Mouse (Mus musculus): ENCODE measurements around the gene Odf3l1. TPM values are rescaled to one million over a fixed set of nuclear protein-coding genes. Genes with fewer than 3 reads are reported as not detected.

Odf3l1 gene
- polyA plus RNA-seq, 1 experiment from 2014 or later: 1.7 TPM

DNA sequence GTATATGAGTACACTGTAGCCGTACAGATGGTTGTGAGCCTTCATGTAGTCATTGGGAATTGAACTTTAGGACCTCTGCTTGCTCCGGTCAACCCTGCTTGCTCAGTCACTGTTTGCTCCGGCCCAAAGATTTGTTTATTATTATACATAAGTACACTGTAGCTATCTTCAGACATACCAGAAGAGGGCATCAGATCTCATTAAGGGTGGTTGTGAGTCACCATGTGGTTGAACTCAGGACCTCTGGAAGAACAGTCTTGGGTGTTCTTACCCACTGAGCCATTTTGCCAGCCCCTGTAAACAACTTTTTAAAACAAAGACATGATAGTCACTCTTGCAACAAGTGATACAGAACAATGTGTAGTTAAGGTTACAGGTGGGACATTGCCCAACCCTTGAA, 32.6 kb downstream of the Odf3l1 start:
- H3K27ac ChIP-seq (replicated peaks; ENCODE audit: low read depth, low read length): no peak overlapping the region
- H3K4me2 ChIP-seq (ENCODE audit: low read depth, low read length): no peak overlapping the region
- H3K27me3 ChIP-seq (replicated peaks; ENCODE audit: control insufficient read depth, insufficient read depth, low read length): no peaks in the 10 kb centered on the region
- no peak for DNase-seq (ENCODE audit: low spot score)
- 0 out of 2 replicates have a peak, but pooled peaks cover 8% of the 10 kb centered on the region for H3K4me1 ChIP-seq (ENCODE audit: control insufficient read depth, insufficient read depth, low read length)
- H3K4me3 ChIP-seq (ENCODE audit: low read depth, low read length): no peak overlapping the region
- WGBS: 91% methylated on average over 3 of the region's 3 CpGs
- no peaks in the 10 kb centered on the region for H3K36me3 ChIP-seq (ENCODE audit: control insufficient read depth, insufficient read depth, low read length)
- H3K9me3 ChIP-seq (ENCODE audit: control insufficient read depth, low read length): no peaks in the 10 kb centered on the region
- ATAC-seq (ENCODE audit: low read depth): no peak
- H3K9ac ChIP-seq (ENCODE audit: low read depth, low read length): no peak overlapping the region

DNA sequence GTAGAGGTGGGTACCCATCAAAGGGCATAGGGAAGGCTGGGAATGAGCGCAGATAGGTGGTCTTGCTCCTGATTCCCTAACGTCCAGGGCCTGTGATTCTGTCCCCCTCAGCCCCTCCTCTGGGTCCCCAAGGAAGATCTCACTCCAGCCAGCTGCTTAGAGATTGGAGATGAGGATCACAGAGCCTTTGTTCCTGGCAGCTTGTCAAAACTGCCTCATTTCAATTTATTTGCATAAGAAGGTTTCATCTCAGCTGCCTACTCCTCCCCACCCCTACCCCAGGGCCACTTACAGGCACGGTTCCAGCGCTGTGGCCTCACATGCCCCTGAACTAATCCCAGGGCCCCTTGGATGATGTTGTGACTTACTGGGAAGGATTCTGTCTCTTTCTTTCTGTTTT, 34.3 kb downstream of the Odf3l1 start:
- WGBS: 16% methylated on average over 4 of the region's 4 CpGs
- no peak for ATAC-seq (ENCODE audit: low read depth)
- peak; percentile 88 for DNase-seq (ENCODE audit: low spot score)

DNA sequence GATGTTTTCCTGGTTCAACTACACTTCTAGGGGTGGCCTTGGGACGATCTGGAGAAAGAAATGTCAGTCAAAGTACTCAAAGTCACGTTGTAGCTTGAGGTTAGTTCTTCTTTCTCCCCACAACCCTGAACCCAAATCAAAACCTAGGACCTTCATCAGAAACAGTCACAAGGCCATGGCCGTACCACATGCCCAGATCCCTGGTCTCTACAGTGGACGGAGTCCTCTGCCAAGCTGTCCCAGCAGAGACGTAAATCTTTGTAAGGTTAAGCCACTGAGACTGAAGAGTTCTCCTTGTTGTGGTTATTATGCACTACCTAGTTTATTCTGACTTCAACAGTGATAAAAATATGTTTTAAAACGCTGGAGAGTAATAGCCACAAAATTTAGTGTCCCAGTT, 35.6 kb downstream of the Odf3l1 start:
- Histone ChIP-seq H3K4me3 (ENCODE audit: low read depth, low read length) (no peak overlapping the region), H3K4me2 (ENCODE audit: low read depth, low read length) (no peak overlapping the region), H3K27me3 (replicated peaks; ENCODE audit: control insufficient read depth, insufficient read depth, low read length) (no peaks in the 10 kb centered on the region), H3K27ac (replicated peaks; ENCODE audit: low read depth, low read length) (no peak overlapping the region), H3K36me3 (ENCODE audit: control insufficient read depth, insufficient read depth, low read length) (no peaks in the 10 kb centered on the region), H3K9me3 (ENCODE audit: control insufficient read depth, low read length) (no peaks in the 10 kb centered on the region), H3K9ac (ENCODE audit: low read depth, low read length) (no peak overlapping the region), H3K4me1 (ENCODE audit: control insufficient read depth, insufficient read depth, low read length) (peaks cover 14% of the 10 kb centered on the region; the same call in 1 of the 2 replicates)
- 80% methylated on average over 6 of the region's 6 CpGs for WGBS
- ATAC-seq (ENCODE audit: low read depth) (no peak), DNase-seq (ENCODE audit: low spot score) (no peak)

More for the DNA sequence above, 34.3 kb downstream of the Odf3l1 start:
- Histone ChIP-seq H3K4me1 (ENCODE audit: control insufficient read depth, insufficient read depth, low read length) (peaks cover 14% of the 10 kb centered on the region; the same call in 1 of the 2 replicates), H3K4me2 (ENCODE audit: low read depth, low read length) (no peak overlapping the region), H3K36me3 (ENCODE audit: control insufficient read depth, insufficient read depth, low read length) (no peaks in the 10 kb centered on the region), H3K9ac (ENCODE audit: low read depth, low read length) (no peak overlapping the region), H3K27me3 (replicated peaks; ENCODE audit: control insufficient read depth, insufficient read depth, low read length) (no peaks in the 10 kb centered on the region), H3K4me3 (ENCODE audit: low read depth, low read length) (no peak overlapping the region), H3K9me3 (ENCODE audit: control insufficient read depth, low read length) (no peaks in the 10 kb centered on the region), H3K27ac (replicated peaks; ENCODE audit: low read depth, low read length) (no peak overlapping the region)

DNA sequence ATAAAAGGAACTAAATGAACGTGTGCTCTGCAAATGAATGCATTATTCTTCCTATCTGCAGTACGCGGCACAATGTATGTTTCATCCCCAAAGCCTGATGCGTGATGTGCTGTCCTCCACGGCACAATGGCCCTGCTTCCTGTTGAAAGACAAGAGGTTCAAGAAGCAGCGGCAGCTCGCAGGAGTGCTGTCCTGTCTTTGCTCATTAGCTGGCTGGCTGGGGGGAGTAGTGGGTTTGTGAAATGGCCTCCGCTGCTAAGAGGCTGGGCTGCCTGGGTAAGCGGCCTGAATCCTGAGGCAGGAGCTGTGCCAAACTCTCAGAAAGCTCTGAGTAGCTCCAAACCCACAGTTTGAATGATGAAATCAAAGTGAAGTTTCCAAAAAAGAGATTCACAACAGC, 36.3 kb downstream of the Odf3l1 start:
- H3K9ac ChIP-seq (ENCODE audit: low read depth, low read length): no peak overlapping the region
- H3K27ac ChIP-seq (replicated peaks; ENCODE audit: low read depth, low read length): no peak overlapping the region
- DNase-seq (ENCODE audit: low spot score) (no peak), ATAC-seq (ENCODE audit: low read depth) (no peak)
- no peaks in the 10 kb centered on the region for H3K27me3 ChIP-seq (replicated peaks; ENCODE audit: control insufficient read depth, insufficient read depth, low read length)
- peaks cover 14% of the 10 kb centered on the region; the same call in 1 of the 2 replicates for H3K4me1 ChIP-seq (ENCODE audit: control insufficient read depth, insufficient read depth, low read length)
- WGBS: 39% methylated on average over 9 of the region's 9 CpGs
- H3K4me3 ChIP-seq (ENCODE audit: low read depth, low read length): no peak overlapping the region
- no peak overlapping the region for H3K4me2 ChIP-seq (ENCODE audit: low read depth, low read length)
- no peaks in the 10 kb centered on the region for H3K36me3 ChIP-seq (ENCODE audit: control insufficient read depth, insufficient read depth, low read length)
- H3K9me3 ChIP-seq (ENCODE audit: control insufficient read depth, low read length): no peaks in the 10 kb centered on the region

DNA sequence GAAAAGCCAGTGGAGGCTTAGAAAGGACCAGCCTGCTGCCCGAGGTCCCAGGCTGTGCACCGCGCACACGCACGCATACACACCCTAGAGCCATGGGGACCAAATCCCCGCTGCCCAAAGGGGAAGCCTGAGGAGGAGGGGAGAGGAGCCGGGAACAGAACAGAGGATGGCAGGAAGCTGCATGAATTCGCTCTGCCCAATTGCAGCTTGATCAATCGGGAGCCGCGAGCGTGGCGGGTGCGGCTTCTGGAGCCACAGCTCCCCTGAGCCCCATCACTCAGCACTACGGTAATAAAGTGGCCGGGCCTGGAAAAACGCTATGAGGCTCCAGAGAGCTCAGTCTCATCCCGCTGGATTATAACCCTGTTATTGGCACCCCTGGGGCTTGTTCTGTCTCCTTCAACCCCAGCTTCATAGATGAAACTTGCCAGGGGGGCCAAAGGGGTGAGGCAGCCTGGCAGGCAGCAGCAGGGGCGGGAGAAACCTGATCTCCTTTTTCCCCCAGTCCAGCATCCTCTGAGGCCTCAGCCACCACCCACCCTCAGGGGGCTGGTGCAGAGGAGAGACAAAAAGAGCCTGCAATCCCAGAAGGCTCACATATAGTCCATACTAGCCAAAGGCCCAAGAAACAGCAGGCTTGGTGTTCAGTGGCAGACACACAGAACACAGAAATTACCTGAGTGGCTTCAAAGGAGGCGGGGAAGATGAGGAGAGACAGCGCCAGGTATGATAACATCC, 38.8 kb downstream of the Odf3l1 start:
- 12% methylated on average over 21 of the region's 21 CpGs for WGBS
- Histone ChIP-seq H3K9me3 (ENCODE audit: control insufficient read depth, low read length) (no peaks in the 10 kb centered on the region), H3K4me1 (ENCODE audit: control insufficient read depth, insufficient read depth, low read length) (peaks cover 14% of the 10 kb centered on the region; the same call in 1 of the 2 replicates), H3K27me3 (replicated peaks; ENCODE audit: control insufficient read depth, insufficient read depth, low read length) (no peaks in the 10 kb centered on the region), H3K4me2 (ENCODE audit: low read depth, low read length) (peak overlapping the region; percentile 49), H3K27ac (replicated peaks; ENCODE audit: low read depth, low read length) (no peak overlapping the region), H3K9ac (ENCODE audit: low read depth, low read length) (peak overlapping the region; percentile 45), H3K36me3 (ENCODE audit: control insufficient read depth, insufficient read depth, low read length) (no peaks in the 10 kb centered on the region), H3K4me3 (ENCODE audit: low read depth, low read length) (peak overlapping the region; percentile 25)
- peak; percentile 71 for ATAC-seq (ENCODE audit: low read depth)
- peak; percentile 55 for DNase-seq (ENCODE audit: low spot score)

DNA sequence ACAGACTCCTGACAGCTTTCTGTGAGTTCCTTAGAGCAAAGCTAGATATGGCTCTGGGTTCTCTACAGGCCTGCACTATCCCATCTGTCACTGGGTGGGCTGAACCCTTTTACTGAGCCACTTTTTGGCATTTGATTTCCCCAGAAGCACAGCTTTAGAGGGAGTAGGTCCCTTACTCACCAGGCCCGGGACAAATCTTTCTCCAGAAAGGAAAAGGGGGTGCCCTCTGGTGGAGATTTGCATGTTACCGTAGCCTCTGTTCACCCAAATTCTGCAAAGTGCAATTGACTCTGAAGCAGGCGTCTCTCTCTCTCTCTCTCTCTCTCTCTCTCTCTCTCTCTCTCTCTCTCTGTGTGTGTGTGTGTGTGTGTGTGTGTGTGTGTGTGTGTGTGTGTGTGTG, 39.6 kb downstream of the Odf3l1 start:
- Histone ChIP-seq H3K4me3 (ENCODE audit: low read depth, low read length) (no peak overlapping the region), H3K36me3 (ENCODE audit: control insufficient read depth, insufficient read depth, low read length) (no peaks in the 10 kb centered on the region), H3K27me3 (replicated peaks; ENCODE audit: control insufficient read depth, insufficient read depth, low read length) (no peaks in the 10 kb centered on the region), H3K4me2 (ENCODE audit: low read depth, low read length) (no peak overlapping the region), H3K9me3 (ENCODE audit: control insufficient read depth, low read length) (no peaks in the 10 kb centered on the region), H3K9ac (ENCODE audit: low read depth, low read length) (no peak overlapping the region), H3K27ac (replicated peaks; ENCODE audit: low read depth, low read length) (no peak overlapping the region), H3K4me1 (ENCODE audit: control insufficient read depth, insufficient read depth, low read length) (peaks cover 7% of the 10 kb centered on the region; the same call in 1 of the 2 replicates)
- WGBS: 7% methylated on average over 3 of the region's 3 CpGs
- DNase-seq (ENCODE audit: low spot score) (peak; percentile 61), ATAC-seq (ENCODE audit: low read depth) (0 out of 2 replicates have a peak, but pooled peaks have one; percentile 15)

DNA sequence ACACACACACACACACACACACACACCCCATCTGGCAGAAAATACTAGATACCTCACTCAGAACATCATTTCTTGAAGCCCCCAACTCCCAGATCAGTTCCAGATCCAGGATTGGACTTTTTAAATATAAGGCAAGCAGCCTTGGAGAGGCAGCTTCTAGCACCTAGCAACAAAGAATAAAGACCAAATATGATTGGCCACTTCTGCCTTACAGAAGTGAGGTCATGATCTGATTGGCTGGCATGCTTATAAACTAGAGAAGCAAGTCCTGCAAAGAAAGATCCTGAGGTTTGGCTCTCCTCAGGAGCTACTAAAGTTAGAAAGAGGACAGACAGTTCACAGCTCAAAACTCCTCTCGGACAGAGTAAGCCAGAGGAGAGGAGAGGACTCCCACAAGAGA, 53.6 kb downstream of the Odf3l1 start:
- no peaks in the 10 kb centered on the region for H3K4me1 ChIP-seq (ENCODE audit: control insufficient read depth, insufficient read depth, low read length)
- H3K27ac ChIP-seq (replicated peaks; ENCODE audit: low read depth, low read length): no peak overlapping the region
- no peaks in the 10 kb centered on the region for H3K27me3 ChIP-seq (replicated peaks; ENCODE audit: control insufficient read depth, insufficient read depth, low read length)
- no peak overlapping the region for H3K4me2 ChIP-seq (ENCODE audit: low read depth, low read length)
- peak; percentile 76 for DNase-seq (ENCODE audit: low spot score)
- H3K4me3 ChIP-seq (ENCODE audit: low read depth, low read length): no peak overlapping the region
- H3K9me3 ChIP-seq (ENCODE audit: control insufficient read depth, low read length): no peaks in the 10 kb centered on the region
- WGBS: 55% methylated on average over 1 of the region's 1 CpGs
- no peak for ATAC-seq (ENCODE audit: low read depth)
- no peaks in the 10 kb centered on the region for H3K36me3 ChIP-seq (ENCODE audit: control insufficient read depth, insufficient read depth, low read length)
- H3K9ac ChIP-seq (ENCODE audit: low read depth, low read length): no peak overlapping the region

DNA sequence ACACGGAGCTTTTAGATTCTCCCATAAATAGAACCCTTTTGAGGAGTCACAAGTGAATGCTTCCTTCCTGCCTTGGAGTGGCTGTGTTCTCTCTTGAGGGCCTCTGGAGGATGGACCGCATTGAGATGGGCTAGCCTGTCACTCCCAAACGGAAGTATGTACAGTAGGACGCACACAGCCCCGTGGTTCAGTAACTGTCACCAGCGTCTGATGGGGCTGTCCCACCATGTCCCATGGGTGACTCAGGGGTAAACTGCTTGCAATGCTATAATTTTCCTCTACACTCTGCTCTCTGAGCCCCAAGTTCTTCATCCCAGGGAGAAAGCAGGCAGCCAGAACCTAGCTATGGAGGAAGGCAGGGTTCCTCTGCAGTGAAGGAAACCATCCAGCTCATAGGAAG, 56.5 kb downstream of the Odf3l1 start:
- H3K4me3 ChIP-seq (ENCODE audit: low read depth, low read length): no peak overlapping the region

DNA sequence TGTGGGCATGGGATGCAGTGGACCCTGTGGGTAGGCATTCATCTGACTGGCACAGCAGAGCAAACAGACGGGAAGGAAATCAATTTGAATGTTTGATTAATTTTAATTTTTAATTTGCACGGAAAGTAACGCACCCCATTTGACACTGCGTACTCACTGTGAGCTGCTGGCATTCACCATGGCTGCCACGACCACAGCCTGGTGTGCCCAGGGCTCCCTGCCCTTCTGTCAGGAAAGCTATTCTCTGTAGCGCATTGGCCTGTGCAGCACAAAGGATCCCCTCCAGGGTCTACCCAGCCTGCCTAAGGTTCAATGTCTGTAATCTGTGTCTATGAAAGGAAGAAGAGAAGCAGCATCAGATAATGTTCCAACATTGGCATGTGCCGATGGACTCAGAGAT, 61.3 kb downstream of the Odf3l1 start:
- no peak overlapping the region for H3K4me3 ChIP-seq (ENCODE audit: low read depth, low read length)
- peaks cover 13% of the 10 kb centered on the region; the same call in 1 of the 2 replicates for H3K27me3 ChIP-seq (replicated peaks; ENCODE audit: control insufficient read depth, insufficient read depth, low read length)
- ATAC-seq (ENCODE audit: low read depth): no peak
- H3K36me3 ChIP-seq (ENCODE audit: control insufficient read depth, insufficient read depth, low read length): no peaks in the 10 kb centered on the region
- no peak overlapping the region for H3K4me2 ChIP-seq (ENCODE audit: low read depth, low read length)
- 92% methylated on average over 7 of the region's 7 CpGs for WGBS
- H3K27ac ChIP-seq (replicated peaks; ENCODE audit: low read depth, low read length): no peak overlapping the region
- DNase-seq (ENCODE audit: low spot score): no peak
- H3K4me1 ChIP-seq (ENCODE audit: control insufficient read depth, insufficient read depth, low read length): no peaks in the 10 kb centered on the region
- no peak overlapping the region for H3K9ac ChIP-seq (ENCODE audit: low read depth, low read length)
- no peaks in the 10 kb centered on the region for H3K9me3 ChIP-seq (ENCODE audit: control insufficient read depth, low read length)

More for the DNA sequence above, 56.5 kb downstream of the Odf3l1 start:
- no peak for ATAC-seq (ENCODE audit: low read depth)
- H3K4me2 ChIP-seq (ENCODE audit: low read depth, low read length): no peak overlapping the region
- H3K27ac ChIP-seq (replicated peaks; ENCODE audit: low read depth, low read length): no peak overlapping the region
- H3K4me1 ChIP-seq (ENCODE audit: control insufficient read depth, insufficient read depth, low read length): no peaks in the 10 kb centered on the region
- no peaks in the 10 kb centered on the region for H3K36me3 ChIP-seq (ENCODE audit: control insufficient read depth, insufficient read depth, low read length)
- WGBS: 79% methylated on average over 6 of the region's 6 CpGs
- no peaks in the 10 kb centered on the region for H3K9me3 ChIP-seq (ENCODE audit: control insufficient read depth, low read length)
- no peak overlapping the region for H3K9ac ChIP-seq (ENCODE audit: low read depth, low read length)
- no peaks in the 10 kb centered on the region for H3K27me3 ChIP-seq (replicated peaks; ENCODE audit: control insufficient read depth, insufficient read depth, low read length)
- DNase-seq (ENCODE audit: low spot score): no peak

All from embryonic facial prominence, embryonic 14.5 days (tissue).